Mouse (Mus musculus): Measurements from ENCODE around the gene Mrpl14. TPM values are rescaled to one million over a fixed set of nuclear protein-coding genes. Genes with fewer than 3 reads are reported as not detected.
A peak's percentile ranks its signal among the peaks of the same experiment; 100 is the strongest.

Mrpl14 gene
- total and polyA plus RNA-seq, 2 experiments from 2014 or later, result 25.3 to 98.6 TPM

DNA sequence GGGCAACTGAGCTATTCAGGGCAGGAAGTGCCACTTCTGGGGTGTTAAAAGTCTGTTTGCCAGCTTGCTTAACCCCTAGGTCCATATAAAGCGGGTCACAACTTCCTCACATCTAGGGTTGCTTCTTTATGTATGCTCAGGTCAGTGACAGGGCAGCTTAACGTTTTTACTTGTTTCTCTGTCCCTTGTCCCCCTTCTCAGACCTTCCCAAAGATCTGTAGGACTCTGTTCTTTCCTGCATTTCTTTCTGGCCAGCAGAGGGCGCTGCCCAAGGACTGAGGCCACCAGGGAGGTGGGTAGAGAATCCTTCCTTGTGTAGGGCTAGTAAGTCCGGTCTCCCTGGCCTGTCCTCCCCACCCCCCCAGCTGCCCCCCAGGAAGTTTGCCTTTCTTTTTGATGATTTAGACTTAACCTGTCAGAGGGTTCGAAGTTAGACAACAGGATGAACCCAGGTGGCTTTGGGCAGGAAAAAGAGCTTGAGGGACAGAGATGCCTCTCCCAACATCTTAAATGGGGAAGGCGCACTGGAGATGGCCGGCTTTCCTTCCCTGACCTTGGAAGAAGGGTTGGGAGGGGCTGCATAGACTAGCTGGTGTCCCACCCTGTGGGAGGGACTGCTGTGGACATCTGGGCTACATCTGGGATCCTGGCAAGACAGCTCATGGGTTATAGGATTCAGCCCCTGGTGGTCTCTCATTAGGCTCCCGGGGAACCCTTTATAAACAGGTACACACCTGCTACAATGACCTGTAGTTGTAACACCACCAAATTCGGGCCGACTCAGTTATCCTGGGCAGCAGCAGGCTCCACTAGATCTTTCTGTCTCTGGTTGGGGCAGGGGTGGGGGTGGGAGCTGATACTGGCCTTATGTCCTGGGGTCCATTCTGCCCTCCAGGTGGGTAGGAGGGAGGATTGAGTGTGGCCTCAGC lies 49.5 kb downstream of the Mrpl14 start:
- DNase-seq, result peak; percentile 90
- WGBS, result 5% methylated on average over 10 of the region's 10 CpGs
- TF ChIP-seq CTCF (IDR thresholded peaks at IDR 0.05; ENCODE audit: low read depth), result peak; percentile 92

GRCm38 (mm10) chr17:45736311-45737077 lies 50.4 kb downstream of the Mrpl14 start:
- H3K27me3 ChIP-seq (ENCODE audit: insufficient read depth, low read length), result no peaks in the 10 kb centered on the region
- peak overlapping the region; percentile 87 for H3K27ac ChIP-seq (ENCODE audit: low read depth, low read length)
- H3K4me3 ChIP-seq (ENCODE audit: low read depth, low read length), result peak overlapping the region; percentile 53
- no peaks in the 10 kb centered on the region for H3K9me3 ChIP-seq (ENCODE audit: low read length)
- no peak for TF ChIP-seq CTCF (IDR thresholded peaks at IDR 0.05; ENCODE audit: low read depth)
- H3K4me1 ChIP-seq (ENCODE audit: insufficient read depth), result peaks cover 28% of the 10 kb centered on the region
- peak; percentile 97 for DNase-seq
- under 1% methylated on average over 60 of the region's 72 CpGs for whole genome bisulfite sequencing
- peak; percentile 84 for ATAC-seq
- H3K4me2 ChIP-seq (ENCODE audit: low read depth), result peak overlapping the region; percentile 78
- no peaks in the 10 kb centered on the region for H3K36me3 ChIP-seq (ENCODE audit: insufficient read depth)
- peak overlapping the region; percentile 75 for H3K9ac ChIP-seq

More for the DNA sequence above, 49.5 kb downstream of the Mrpl14 start:
- H3K4me3 ChIP-seq (ENCODE audit: low read depth, low read length), result peak overlapping the region; percentile 53
- H3K36me3 ChIP-seq (ENCODE audit: insufficient read depth), result no peaks in the 10 kb centered on the region
- H3K27ac ChIP-seq (ENCODE audit: low read depth, low read length), result peak overlapping the region; percentile 87
- peaks cover 28% of the 10 kb centered on the region for H3K4me1 ChIP-seq (ENCODE audit: insufficient read depth)
- H3K4me2 ChIP-seq (ENCODE audit: low read depth), result peak overlapping the region; percentile 78
- peak; percentile 36 for ATAC-seq
- no peaks in the 10 kb centered on the region for H3K27me3 ChIP-seq (ENCODE audit: insufficient read depth, low read length)
- H3K9ac ChIP-seq, result peak overlapping the region; percentile 75
- no peaks in the 10 kb centered on the region for H3K9me3 ChIP-seq (ENCODE audit: low read length)

DNA sequence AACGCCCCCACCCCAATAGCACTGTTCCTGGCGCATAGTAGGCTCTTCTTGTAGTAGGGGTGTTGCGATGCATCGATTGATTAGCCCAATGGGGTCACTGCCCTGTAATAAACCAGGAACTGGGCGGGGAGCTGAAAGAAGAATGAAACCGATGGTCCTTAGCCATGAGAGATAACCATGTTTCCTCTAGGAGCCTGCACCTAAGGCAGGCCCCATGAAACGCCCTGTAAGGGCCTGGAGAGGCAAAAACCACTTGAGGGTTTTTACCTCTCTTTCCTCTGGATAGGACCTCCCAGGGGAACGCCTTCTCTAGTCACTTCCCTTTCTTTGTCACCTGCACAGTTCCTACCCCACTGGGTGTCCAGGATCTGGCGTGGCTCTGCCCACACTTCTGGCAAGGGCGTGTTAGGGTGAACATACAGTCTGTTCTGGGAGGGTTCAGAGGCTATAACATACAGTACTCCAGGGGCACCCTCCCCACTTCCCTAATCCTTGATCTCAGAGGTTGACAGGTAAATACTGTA lies 51.0 kb downstream of the Mrpl14 start:
- Histone ChIP-seq H3K9me3 (ENCODE audit: low read length) (no peaks in the 10 kb centered on the region), H3K4me3 (ENCODE audit: low read depth, low read length) (peak overlapping the region; percentile 53), H3K27me3 (ENCODE audit: insufficient read depth, low read length) (no peaks in the 10 kb centered on the region), H3K9ac (peak overlapping the region; percentile 75), H3K36me3 (ENCODE audit: insufficient read depth) (no peaks in the 10 kb centered on the region), H3K4me1 (ENCODE audit: insufficient read depth) (peaks cover 28% of the 10 kb centered on the region), H3K27ac (ENCODE audit: low read depth, low read length) (peak overlapping the region; percentile 87), H3K4me2 (ENCODE audit: low read depth) (peak overlapping the region; percentile 78)
- TF ChIP-seq CTCF (IDR thresholded peaks at IDR 0.05; ENCODE audit: low read depth), result no peak
- no peak for DNase-seq
- ATAC-seq, result 0 out of 2 replicates have a peak, but pooled peaks have one; percentile 5
- 14% methylated on average over 10 of the region's 10 CpGs for WGBS

DNA sequence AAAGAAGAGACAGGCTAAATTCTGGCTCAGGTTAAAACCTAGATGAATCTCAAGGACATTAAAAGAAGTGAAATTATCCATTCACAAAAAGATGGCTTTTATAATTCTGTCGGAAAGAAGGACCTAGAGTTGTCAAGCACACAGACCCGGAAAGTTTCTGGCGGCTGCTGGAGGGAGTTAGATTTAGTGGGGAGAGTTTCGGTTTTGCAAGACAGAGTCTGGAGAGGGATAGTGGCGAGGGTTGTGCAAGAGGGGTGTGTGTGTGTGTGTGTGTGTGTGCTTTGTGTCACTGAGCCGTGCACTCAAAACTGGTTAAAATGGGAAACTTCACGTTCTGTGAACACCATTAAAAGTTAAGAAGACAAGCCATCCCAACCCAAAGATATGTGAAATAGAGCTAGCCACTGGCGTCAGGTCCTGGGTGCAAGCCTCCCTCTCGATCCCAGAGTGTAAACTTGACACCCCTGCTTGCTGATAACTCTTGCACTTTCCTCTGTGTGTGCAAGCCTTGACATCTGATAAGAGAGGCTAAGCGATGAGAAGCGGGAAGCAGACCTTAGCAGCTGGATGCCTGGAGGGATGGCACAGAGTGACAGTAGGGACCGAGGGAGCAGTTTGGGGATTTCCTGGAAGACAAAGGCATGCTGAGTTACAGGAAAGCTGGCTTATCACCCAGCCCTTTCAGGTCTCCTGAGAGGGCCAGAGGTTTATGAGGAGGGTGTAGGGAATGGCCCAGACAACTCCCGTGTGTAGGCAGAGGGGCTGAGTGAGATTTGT lies 56.4 kb downstream of the Mrpl14 start:
- no peaks in the 10 kb centered on the region for H3K4me1 ChIP-seq (ENCODE audit: insufficient read depth)
- WGBS, result 64% methylated on average over 13 of the region's 13 CpGs
- no peak overlapping the region for H3K9ac ChIP-seq
- DNase-seq, result no peak
- no peak overlapping the region for H3K4me3 ChIP-seq (ENCODE audit: low read depth, low read length)
- no peak for ATAC-seq
- no peak overlapping the region for H3K4me2 ChIP-seq (ENCODE audit: low read depth)
- no peaks in the 10 kb centered on the region for H3K27me3 ChIP-seq (ENCODE audit: insufficient read depth, low read length)
- H3K9me3 ChIP-seq (ENCODE audit: low read length), result no peaks in the 10 kb centered on the region
- no peak overlapping the region for H3K27ac ChIP-seq (ENCODE audit: low read depth, low read length)
- no peak for TF ChIP-seq CTCF (IDR thresholded peaks at IDR 0.05; ENCODE audit: low read depth)
- no peaks in the 10 kb centered on the region for H3K36me3 ChIP-seq (ENCODE audit: insufficient read depth)

- Histone ChIP-seq H3K36me3 (ENCODE audit: insufficient read depth) (no peaks in the 10 kb centered on the region), H3K4me2 (ENCODE audit: low read depth) (no peak overlapping the region), H3K9me3 (ENCODE audit: low read length) (no peaks in the 10 kb centered on the region), H3K4me1 (ENCODE audit: insufficient read depth) (no peaks in the 10 kb centered on the region), H3K27me3 (ENCODE audit: insufficient read depth, low read length) (no peaks in the 10 kb centered on the region), H3K4me3 (ENCODE audit: low read depth, low read length) (no peak overlapping the region), H3K27ac (ENCODE audit: low read depth, low read length) (no peak overlapping the region), H3K9ac (no peak overlapping the region)
- DNase-seq (no peak), ATAC-seq (no peak)
- TF ChIP-seq CTCF (IDR thresholded peaks at IDR 0.05; ENCODE audit: low read depth), result no peak
- WGBS, result 100% methylated on average over 2 of the region's 2 CpGs
Measured at GRCm38 (mm10) chr17:45745629-45746028, 59.5 kb downstream of the Mrpl14 start.

DNA sequence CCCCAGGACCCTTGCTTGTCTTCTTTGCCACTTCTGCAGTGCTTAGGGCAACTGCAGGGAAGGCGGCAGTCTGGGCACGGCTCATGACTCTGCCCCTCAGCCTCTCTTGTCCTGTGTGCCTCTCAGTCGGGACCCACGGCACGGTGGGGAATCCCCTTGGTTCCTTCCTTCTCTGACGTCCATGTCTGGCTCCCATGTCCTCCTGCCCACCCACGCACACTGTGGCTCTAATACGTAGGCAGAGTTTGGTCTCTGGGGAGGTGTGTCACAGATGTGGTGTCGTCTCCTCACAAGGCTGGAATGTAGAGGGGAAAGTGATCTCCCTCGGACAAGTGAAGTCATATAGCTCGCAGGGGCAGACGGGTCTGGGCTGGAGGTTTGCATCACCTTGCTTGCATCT lies 60.6 kb downstream of the Mrpl14 start:
- ATAC-seq (no peak), DNase-seq (no peak)
- 77% methylated on average over 12 of the region's 12 CpGs for WGBS
- H3K27me3 ChIP-seq (ENCODE audit: insufficient read depth, low read length), result no peaks in the 10 kb centered on the region
- H3K4me2 ChIP-seq (ENCODE audit: low read depth), result no peak overlapping the region
- H3K4me1 ChIP-seq (ENCODE audit: insufficient read depth), result no peaks in the 10 kb centered on the region
- no peak overlapping the region for H3K9ac ChIP-seq
- H3K27ac ChIP-seq (ENCODE audit: low read depth, low read length), result no peak overlapping the region
- no peak overlapping the region for H3K4me3 ChIP-seq (ENCODE audit: low read depth, low read length)
- H3K36me3 ChIP-seq (ENCODE audit: insufficient read depth), result no peaks in the 10 kb centered on the region
- TF ChIP-seq CTCF (IDR thresholded peaks at IDR 0.05; ENCODE audit: low read depth), result no peak
- no peaks in the 10 kb centered on the region for H3K9me3 ChIP-seq (ENCODE audit: low read length)

Measured in forebrain, postnatal 0 days (tissue).